Comparison of ENCODE assay signal across 10 mouse cellular contexts in genomic region chr3:59260745-59261144, GRCm38 (mm10). TPM values are rescaled to one million over a fixed set of nuclear protein-coding genes. Genes with fewer than 3 reads are reported as not detected.
DNase-seq lines count a peak whose midpoint lies in the region; ATAC-seq and TF ChIP-seq lines count a peak whose summit lies in the region.
"Had no signal": no experiment of that assay in that cellular context is flagged by ENCODE, and none has a peak within 500 bp of the region (broad histone marks: within the 10 kb centered on the region; RNA-seq: fewer than 3 reads in every experiment).

No protein-coding gene starts in this region.

- no peak for TF ChIP-seq EP300 in MEL (IDR thresholded peaks at IDR 0.05; ENCODE audit: low read depth in 1 of 2, low read length in 2 of 2)

- intact Hi-C loops in left cerebral cortex, postnatal 14 days (cut with DNase I) = no loop called here
- intact Hi-C loops in left cerebral cortex, postnatal 36 days (cut with DNase I) = no loop called here

- TF ChIP-seq CTCF in MEL (IDR thresholded peaks at IDR 0.05 in 2 of 3, conservative IDR thresholded peaks at IDR 0.05 in 1 of 3; ENCODE audit: control insufficient read depth in 1 of 3, insufficient read depth in 1 of 3, low read depth in 2 of 3, low read length in 3 of 3, poor library complexity in 1 of 3, severe bottlenecking in 1 of 3) = no peak

- H3K9me3 ChIP-seq in MEL (replicated peaks; ENCODE audit: insufficient read depth, low read length) = no peaks in the 10 kb centered on the region
- H3K9me3 ChIP-seq in forebrain, embryonic 15.5 days = no peaks in the 10 kb centered on the region
- H3K9me3 ChIP-seq: megakaryocyte, embryonic 14.5 days had no signal

- no peak overlapping the region for H3K27ac ChIP-seq in MEL (ENCODE audit: control insufficient read depth, low read depth, low read length)
- no peak overlapping the region for H3K27ac ChIP-seq in forebrain, embryonic 15.5 days (replicated peaks)

- no peak for TF ChIP-seq RAD21 in MEL (IDR thresholded peaks at IDR 0.05; ENCODE audit: low read depth, low read length)

- ATAC-seq in forebrain, embryonic 15.5 days (replicated peaks) = no peak

- H3K4me1 ChIP-seq in MEL (ENCODE audit: control insufficient read depth in 1 of 2, insufficient read depth in 2 of 2, low read length in 2 of 2) = no peaks in the 10 kb centered on the region
- peaks cover 11% of the 10 kb centered on the region; the same call in 1 of the 2 replicates for H3K4me1 ChIP-seq in forebrain, embryonic 15.5 days

- no peak overlapping the region for H3K4me3 ChIP-seq in MEL (ENCODE audit: control insufficient read depth in 1 of 2, insufficient read depth in 1 of 2, low read depth in 2 of 2, low read length in 2 of 2)
- H3K4me3 ChIP-seq in forebrain, embryonic 15.5 days = no peak overlapping the region

- H3K27me3 ChIP-seq in MEL (ENCODE audit: control insufficient read depth in 1 of 2, insufficient read depth in 2 of 2, low read length in 2 of 2) = no peaks in the 10 kb centered on the region
- no peaks in the 10 kb centered on the region for H3K27me3 ChIP-seq in forebrain, embryonic 15.5 days
- H3K27me3 ChIP-seq: megakaryocyte, embryonic 14.5 days had no signal

- no peaks in the 10 kb centered on the region for H3K79me2 ChIP-seq in MEL (ENCODE audit: control insufficient read depth, insufficient read depth, low read length, poor library complexity)

- WGBS in forebrain, embryonic 15.5 days = 71% methylated on average over 5 of the region's 5 CpGs

- no peak for TF ChIP-seq POLR2A in MEL (IDR thresholded peaks at IDR 0.05; ENCODE audit: control insufficient read depth in 1 of 2, insufficient read depth in 1 of 2, low read depth in 1 of 2, low read length in 2 of 2, poor library complexity in 1 of 2)

- H3K9ac ChIP-seq in MEL (ENCODE audit: control insufficient read depth, low read depth, low read length, poor library complexity, severe bottlenecking) = no peak overlapping the region
- no peak overlapping the region for H3K9ac ChIP-seq in forebrain, embryonic 15.5 days (replicated peaks)

- no peaks in the 10 kb centered on the region for H3K36me3 ChIP-seq in MEL (ENCODE audit: control insufficient read depth in 1 of 2, insufficient read depth in 2 of 2, low read length in 2 of 2)
- no peaks in the 10 kb centered on the region for H3K36me3 ChIP-seq in forebrain, embryonic 15.5 days

- no peak overlapping the region for H3K4me2 ChIP-seq in forebrain, embryonic 15.5 days (replicated peaks)

- DNase-seq in left cerebral cortex, postnatal 14 days (ENCODE audit: low spot score in 2 of 2) = peak; percentile 25 to 61
- no peak for DNase-seq in left cerebral cortex, postnatal 36 days (ENCODE audit: low spot score in 2 of 2)
- peak; percentile 3 for DNase-seq in MEL (ENCODE audit: low read depth, low spot score)
- DNase-seq in induced T-regulatory cell, adult 2 months (ENCODE audit: low read depth) = peak; percentile 79
- peak; percentile 67 for DNase-seq in telencephalon, adult 2 months (ENCODE audit: low read depth, low spot score)
- DNase-seq in right cerebral cortex, adult 18-20 months = no peak
- no peak for DNase-seq in adrenal gland, adult 2 months
- DNase-seq: cerebellum, postnatal 14 days had no signal

TF ChIP-seq in MEL, 35 proteins besides CTCF, POLR2A, EP300 and RAD21:
- TF ChIP-seq POLR2AphosphoS5 (IDR thresholded peaks at IDR 0.05; ENCODE audit: borderline replicate concordance, low read depth, low read length) (no peak), MAX (IDR thresholded peaks at IDR 0.05; ENCODE audit: low read length) (no peak), SMC3 (IDR thresholded peaks at IDR 0.05; ENCODE audit: low read depth, low read length) (no peak), MXI1 (IDR thresholded peaks at IDR 0.05; ENCODE audit: low read depth, low read length) (no peak), MAZ (IDR thresholded peaks at IDR 0.05; ENCODE audit: low read depth, low read length) (no peak), ETS1 (IDR thresholded peaks at IDR 0.05; ENCODE audit: low read depth, low read length) (no peak), GABPA (IDR thresholded peaks at IDR 0.05; ENCODE audit: low read depth, low read length) (no peak), CHD1 (IDR thresholded peaks at IDR 0.05; ENCODE audit: low read depth, low read length) (no peak), NELFE (IDR thresholded peaks at IDR 0.05; ENCODE audit: low read depth, low read length) (no peak), NRF1 (IDR thresholded peaks at IDR 0.05; ENCODE audit: insufficient read depth, low read depth, low read length, poor library complexity, severe bottlenecking) (no peak), TCF12 (IDR thresholded peaks at IDR 0.05; ENCODE audit: low read depth, low read length) (no peak), USF2 (IDR thresholded peaks at IDR 0.05; ENCODE audit: borderline replicate concordance in 1 of 2, insufficient read depth in 1 of 2, low read depth in 1 of 2, low read length in 2 of 2) (no peak), ELF1 (IDR thresholded peaks at IDR 0.05; ENCODE audit: low read depth, low read length) (no peak), KAT2A (conservative IDR thresholded peaks at IDR 0.05; ENCODE audit: low read depth, low read length) (no peak), SIN3A (IDR thresholded peaks at IDR 0.05; ENCODE audit: low read length) (no peak), CHD2 (IDR thresholded peaks at IDR 0.05; ENCODE audit: low read length) (no peak), TAL1 (IDR thresholded peaks at IDR 0.05; ENCODE audit: low read length) (no peak)
TF ChIP-seq in MEL: peak in this region for 0.

RNA-seq across cellular contexts. Expression of gene P2ry12, which starts 1.9 kb away (rescaled TPM):
- 10 to 100 TPM; 70.6 to 76.3 TPM for total RNA-seq in left cerebral cortex, postnatal 14 days (2021)
- total RNA-seq in left cerebral cortex, postnatal 36 days (2021) = 10 to 100 TPM; 39.1 to 56.1 TPM
- total RNA-seq in MEL (2012; rRNA removed) = not detected in 2 replicates
- polyA plus RNA-seq in MEL (2012; ENCODE audit: insufficient read depth in 1 of 2, insufficient read length in 2 of 2, low read depth in 1 of 2, low replicate concordance in 2 of 2, missing spikeins in 1 of 2) = not detected
- polyA plus RNA-seq in forebrain, embryonic 15.5 days (2015; fragmentation: Nextera tagmentation; extraction: Ambion mirVana) = 8.0 and 10.6 TPM in 2 replicates
- total RNA-seq in adrenal gland, adult 2 months (2021) = 1 to 10 TPM; 1.9 to 2.7 TPM
- 1.6 and 2.6 TPM in 2 replicates for polyA plus RNA-seq in adrenal gland, adult 2 months (2012; rRNA removed)

RNA-seq across cellular contexts. Expression of gene P2ry13, which starts 50.1 kb away (rescaled TPM):
- 10 to 100 TPM; 11.6 to 14.4 TPM for total RNA-seq in left cerebral cortex, postnatal 14 days (2021)
- total RNA-seq in left cerebral cortex, postnatal 36 days (2021) = 10 to 100 TPM; 10.3 to 11.2 TPM
- not detected in 2 replicates for total RNA-seq in MEL (2012; rRNA removed)
- not detected for polyA plus RNA-seq in MEL (2012; ENCODE audit: insufficient read depth in 1 of 2, insufficient read length in 2 of 2, low read depth in 1 of 2, low replicate concordance in 2 of 2, missing spikeins in 1 of 2)
- 1.5 and 1.7 TPM in 2 replicates for polyA plus RNA-seq in forebrain, embryonic 15.5 days (2015; fragmentation: Nextera tagmentation; extraction: Ambion mirVana)
- total RNA-seq in adrenal gland, adult 2 months (2021) = 1 to 10 TPM in 1 of 2 experiments, under 1 TPM in 1; 0.98 to 1.7 TPM
- polyA plus RNA-seq in adrenal gland, adult 2 months (2012; rRNA removed) = 0.33 and 0.41 TPM in 2 replicates

Comparison
In these comparisons a context has a peak if more than half of its experiments do, and no peak if none do; other contexts are left out.
1. DNase-seq: peak in left cerebral cortex, postnatal 14 days (2 of 2), MEL (single experiment), induced T-regulatory cell, adult 2 months (single experiment) and telencephalon, adult 2 months (single experiment); none in left cerebral cortex, postnatal 36 days (0 of 2), right cerebral cortex, adult 18-20 months (single experiment) and adrenal gland, adult 2 months (single experiment).
2. RNA of gene P2ry12, which starts 1.9 kb away (total RNA-seq): 70.6 to 76.3 TPM in left cerebral cortex, postnatal 14 days and 39.1 to 56.1 TPM in left cerebral cortex, postnatal 36 days; 1.9 to 2.7 TPM in adrenal gland, adult 2 months and not detected in MEL; every median in the first group is over 10 times any median in the second.
3. RNA of gene P2ry13, which starts 50.1 kb away (total RNA-seq): 11.6 to 14.4 TPM in left cerebral cortex, postnatal 14 days and 10.3 to 11.2 TPM in left cerebral cortex, postnatal 36 days; 0.98 to 1.7 TPM in adrenal gland, adult 2 months and not detected in MEL; every median in the first group is over 4 times any median in the second.